Mouse (Mus musculus) erythroblast, embryonic 14.5 days (primary cell): ENCODE results near the gene Mup20. TPM values are rescaled to one million over a fixed set of nuclear protein-coding genes. Genes with fewer than 3 reads are reported as not detected.
"Not testable (repeated sequence)": the region's sequence is repeated elsewhere in the genome, so short reads cannot be mapped to it uniquely, and the experiment has no call there.

Experiments used
- H3K27me3 ChIP-seq: 2 replicates; pipeline ENCODE4 v1.6.1; 2012; ENCODE audit warnings: inconsistent platforms; ENCODE audit not compliant: control insufficient read depth
- H3K36me3 ChIP-seq: 2 replicates; pipeline ENCODE4 v1.6.1; 2012; ENCODE audit warnings: mild to moderate bottlenecking, inconsistent platforms; ENCODE audit not compliant: control insufficient read depth
- H3K4me1 ChIP-seq: 2 replicates; pipeline ENCODE4 v1.6.1; 2012; ENCODE audit warnings: inconsistent platforms; ENCODE audit not compliant: control insufficient read depth
- H3K4me3 ChIP-seq: replicated peaks from 2 replicates; pipeline ENCODE3; 2012; ENCODE audit warnings: moderate library complexity, mild to moderate bottlenecking, inconsistent platforms
- H3K9me3 ChIP-seq: 2 replicates; pipeline ENCODE4 v1.6.1; 2012; ENCODE audit warnings: low read length, inconsistent platforms, mixed read lengths; ENCODE audit not compliant: control insufficient read depth
- GATA1 ChIP-seq: IDR thresholded peaks from 2 replicates; pipeline ENCODE4 v1.6.1; 2012; ENCODE audit warnings: low read length, inconsistent platforms, mixed read lengths
- TAL1 ChIP-seq: IDR thresholded peaks from 3 replicates; pipeline ENCODE4 v1.6.1; 2012; ENCODE audit warnings: low read length, inconsistent platforms, mixed read lengths
- polyA plus RNA-seq: library from polyadenylated mRNA; stranded (reverse); fragments of >175 nt; gene quantifications from 2 replicates; pipeline ENCODE4 v1.2.3, GENCODE M21; 2012

The Mup20 gene
- not detected in 2 replicates for polyA plus RNA-seq

- H3K36me3 ChIP-seq, H3K4me1 ChIP-seq, H3K9me3 ChIP-seq, H3K27me3 ChIP-seq, H3K4me3 ChIP-seq: not testable (repeated sequence)
Observed at GRCm38 (mm10) chr4:62054058-62054457, at the start of gene Mup20. TSS of gene Mup20 (minus strand) at chr4:62054158.

- H3K4me3 ChIP-seq, H3K4me1 ChIP-seq, H3K9me3 ChIP-seq, H3K36me3 ChIP-seq, H3K27me3 ChIP-seq: not testable (repeated sequence)
Observed at GRCm38 (mm10) chr4:62103366-62103765, 49.4 kb upstream of the Mup20 start.

- Histone ChIP-seq H3K27me3 (no peaks in the 10 kb centered on the region), H3K36me3 (no peaks in the 10 kb centered on the region), H3K4me3 (no peak overlapping the region), H3K4me1 (no peaks in the 10 kb centered on the region), H3K9me3 (no peaks in the 10 kb centered on the region)
- TF ChIP-seq GATA1 (no peak), TAL1 (no peak)
Observed at GRCm38 (mm10) chr4:62087953-62088352, 34.0 kb upstream of the Mup20 start.

- Histone ChIP-seq H3K9me3 (no peaks in the 10 kb centered on the region), H3K4me1 (no peaks in the 10 kb centered on the region)
- TF ChIP-seq GATA1 (no peak), TAL1 (no peak)
Observed at GRCm38 (mm10) chr4:62087241-62087640, 33.3 kb upstream of the Mup20 start, which contains the start of gene Mup3. TSS of gene Mup3 (minus strand) at chr4:62087342.

GRCm38 (mm10) chr4:62082755-62083154, 28.8 kb upstream of the Mup20 start:
- H3K36me3 ChIP-seq = no peaks in the 10 kb centered on the region
- H3K27me3 ChIP-seq = no peaks in the 10 kb centered on the region
- no peaks in the 10 kb centered on the region for H3K4me1 ChIP-seq
- H3K9me3 ChIP-seq = no peaks in the 10 kb centered on the region
- H3K4me3 ChIP-seq = no peak overlapping the region
- TF ChIP-seq TAL1 (no peak), GATA1 (no peak)

More at GRCm38 (mm10) chr4:62087241-62087640, 33.3 kb upstream of the Mup20 start, which contains the start of gene Mup3:
- H3K27me3 ChIP-seq = no peaks in the 10 kb centered on the region
- H3K36me3 ChIP-seq = no peaks in the 10 kb centered on the region
- H3K4me3 ChIP-seq = no peak within 1 kb of the TSS

GRCm38 (mm10) chr4:62075126-62075525, 21.2 kb upstream of the Mup20 start:
- no peak for TF ChIP-seq TAL1
- no peak for TF ChIP-seq GATA1
- Histone ChIP-seq H3K9me3 (peaks cover 13% of the 10 kb centered on the region), H3K36me3 (no peaks in the 10 kb centered on the region), H3K27me3 (no peaks in the 10 kb centered on the region), H3K4me3 (no peak overlapping the region), H3K4me1 (no peaks in the 10 kb centered on the region)

GRCm38 (mm10) chr4:62054780-62055179, 822 bp upstream of the Mup20 start:
- not testable (repeated sequence) for H3K36me3 ChIP-seq, H3K4me3 ChIP-seq, H3K27me3 ChIP-seq, H3K9me3 ChIP-seq, H3K4me1 ChIP-seq

GRCm38 (mm10) chr4:62026281-62026680, 27.7 kb downstream of the Mup20 start:
- Histone ChIP-seq H3K27me3 (no peaks in the 10 kb centered on the region), H3K4me1 (no peaks in the 10 kb centered on the region), H3K36me3 (no peaks in the 10 kb centered on the region), H3K9me3 (0 out of 2 replicates have a peak, but pooled peaks cover 2% of the 10 kb centered on the region), H3K4me3 (no peak overlapping the region)
- TF ChIP-seq TAL1 = no peak
- TF ChIP-seq GATA1 = no peak

- no peaks in the 10 kb centered on the region for H3K36me3 ChIP-seq
- H3K4me3 ChIP-seq = no peak overlapping the region
- no peaks in the 10 kb centered on the region for H3K27me3 ChIP-seq
- H3K9me3 ChIP-seq = 0 out of 2 replicates have a peak, but pooled peaks cover 2% of the 10 kb centered on the region
- H3K4me1 ChIP-seq = no peaks in the 10 kb centered on the region
- no peak for TF ChIP-seq GATA1
- TF ChIP-seq TAL1 = no peak
Observed at GRCm38 (mm10) chr4:62024256-62024959, 29.6 kb downstream of the Mup20 start.

- no peaks in the 10 kb centered on the region for H3K4me1 ChIP-seq
- no peaks in the 10 kb centered on the region for H3K27me3 ChIP-seq
- H3K36me3 ChIP-seq = no peaks in the 10 kb centered on the region
- no peak overlapping the region for H3K4me3 ChIP-seq
- TF ChIP-seq TAL1 (no peak), GATA1 (no peak)
- 0 out of 2 replicates have a peak, but pooled peaks cover 2% of the 10 kb centered on the region for H3K9me3 ChIP-seq
Observed at GRCm38 (mm10) chr4:62023646-62024045, 30.3 kb downstream of the Mup20 start.
